Mouse (Mus musculus): ENCODE measurements around the gene Zfp523. TPM values are rescaled to one million over a fixed set of nuclear protein-coding genes. Genes with fewer than 3 reads are reported as not detected.

The Zfp523 gene
- polyA plus RNA-seq, 1 experiment from 2014 or later: 19.2 TPM

- H3K4me3 ChIP-seq (ENCODE audit: control insufficient read depth in 1 of 2, insufficient read depth in 1 of 2, low read depth in 1 of 2, low read length in 2 of 2): no peak overlapping the region
- H3K27me3 ChIP-seq (ENCODE audit: control insufficient read depth, insufficient read depth, low read length): no peaks in the 10 kb centered on the region
- peaks cover 24% of the 10 kb centered on the region; the same call in 1 of the 2 replicates for H3K36me3 ChIP-seq (ENCODE audit: control insufficient read depth, insufficient read depth, low read length)
- H3K9ac ChIP-seq (ENCODE audit: low read length): no peak overlapping the region
- H3K4me1 ChIP-seq (ENCODE audit: control insufficient read depth in 2 of 2, insufficient read depth in 2 of 2, low read length in 2 of 2): peaks cover 3 to 12% of the 10 kb centered on the region in 2 experiments; a peak in 3 of 4 replicates
- no peaks in the 10 kb centered on the region for H3K9me3 ChIP-seq (ENCODE audit: control insufficient read depth, low read length)
- H3K4me2 ChIP-seq (ENCODE audit: low read length): no peak overlapping the region
- no peak for ATAC-seq (ENCODE audit: insufficient number of reproducible peaks, insufficient read depth, low FRiP score, low read depth)
- no peak overlapping the region for H3K27ac ChIP-seq (replicated peaks in 1 of 2; ENCODE audit: control insufficient read depth in 1 of 2, insufficient read depth in 1 of 2, low read depth in 2 of 2, low read length in 2 of 2)
- WGBS: 88% methylated on average over 4 of the region's 4 CpGs
Measured at GRCm38 (mm10) chr17:28236636-28237015, 59.7 kb downstream of the Zfp523 start.

- Histone ChIP-seq H3K4me2 (ENCODE audit: low read length) (no peak overlapping the region), H3K27ac (replicated peaks in 1 of 2; ENCODE audit: control insufficient read depth in 1 of 2, insufficient read depth in 1 of 2, low read depth in 2 of 2, low read length in 2 of 2) (no peak overlapping the region), H3K4me3 (ENCODE audit: control insufficient read depth in 1 of 2, insufficient read depth in 1 of 2, low read depth in 1 of 2, low read length in 2 of 2) (no peak overlapping the region), H3K36me3 (ENCODE audit: control insufficient read depth, insufficient read depth, low read length) (peaks cover 25% of the 10 kb centered on the region; the same call in 1 of the 2 replicates), H3K27me3 (ENCODE audit: control insufficient read depth, insufficient read depth, low read length) (no peaks in the 10 kb centered on the region), H3K9me3 (ENCODE audit: control insufficient read depth, low read length) (no peaks in the 10 kb centered on the region), H3K4me1 (ENCODE audit: control insufficient read depth in 2 of 2, insufficient read depth in 2 of 2, low read length in 2 of 2) (peaks cover 3 to 17% of the 10 kb centered on the region in 2 experiments; a peak in 3 of 4 replicates), H3K9ac (ENCODE audit: low read length) (no peak overlapping the region)
- 84% methylated on average over 5 of the region's 5 CpGs for WGBS
- ATAC-seq (ENCODE audit: insufficient number of reproducible peaks, insufficient read depth, low FRiP score, low read depth): no peak
Measured at GRCm38 (mm10) chr17:28237362-28237761, 60.4 kb downstream of the Zfp523 start.

DNA sequence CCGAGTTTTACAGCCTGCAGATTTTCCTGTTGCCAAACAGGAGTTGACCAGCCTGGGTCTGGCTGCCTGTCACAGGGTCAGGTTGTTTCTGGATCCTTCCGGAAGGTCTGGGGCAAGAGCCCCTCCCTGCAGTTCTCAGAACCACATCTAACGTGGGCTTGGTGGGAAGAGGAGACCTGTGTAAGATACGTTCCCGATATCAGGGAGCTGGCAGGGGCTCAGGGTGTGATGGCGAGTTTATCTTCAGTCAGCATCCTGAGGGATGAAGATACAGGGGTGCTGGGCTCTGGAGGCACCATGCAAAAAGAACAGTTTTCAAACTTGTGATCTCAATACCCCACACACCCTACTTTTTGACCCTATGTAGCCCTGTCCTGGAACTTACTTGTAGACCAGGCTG, 60.9 kb downstream of the Zfp523 start:
- Histone ChIP-seq H3K9ac (ENCODE audit: low read length) (no peak overlapping the region), H3K4me3 (ENCODE audit: control insufficient read depth in 1 of 2, insufficient read depth in 1 of 2, low read depth in 1 of 2, low read length in 2 of 2) (no peak overlapping the region), H3K4me2 (ENCODE audit: low read length) (no peak overlapping the region), H3K9me3 (ENCODE audit: control insufficient read depth, low read length) (no peaks in the 10 kb centered on the region), H3K4me1 (ENCODE audit: control insufficient read depth in 2 of 2, insufficient read depth in 2 of 2, low read length in 2 of 2) (peaks cover 5 to 21% of the 10 kb centered on the region in 2 experiments; a peak in 3 of 4 replicates), H3K27ac (replicated peaks in 1 of 2; ENCODE audit: control insufficient read depth in 1 of 2, insufficient read depth in 1 of 2, low read depth in 2 of 2, low read length in 2 of 2) (no peak overlapping the region), H3K36me3 (ENCODE audit: control insufficient read depth, insufficient read depth, low read length) (peaks cover 25% of the 10 kb centered on the region; the same call in 1 of the 2 replicates), H3K27me3 (ENCODE audit: control insufficient read depth, insufficient read depth, low read length) (no peaks in the 10 kb centered on the region)
- 71% methylated on average over 6 of the region's 6 CpGs for WGBS
- ATAC-seq (ENCODE audit: insufficient number of reproducible peaks, insufficient read depth, low FRiP score, low read depth): no peak

- no peaks in the 10 kb centered on the region for H3K27me3 ChIP-seq (ENCODE audit: control insufficient read depth, insufficient read depth, low read length)
- H3K9ac ChIP-seq (ENCODE audit: low read length): no peak overlapping the region
- no peak overlapping the region for H3K27ac ChIP-seq (replicated peaks in 1 of 2; ENCODE audit: control insufficient read depth in 1 of 2, insufficient read depth in 1 of 2, low read depth in 2 of 2, low read length in 2 of 2)
- no peaks in the 10 kb centered on the region for H3K9me3 ChIP-seq (ENCODE audit: control insufficient read depth, low read length)
- peaks cover 14 to 27% of the 10 kb centered on the region in 2 experiments for H3K4me1 ChIP-seq (ENCODE audit: control insufficient read depth in 2 of 2, insufficient read depth in 2 of 2, low read length in 2 of 2)
- peaks cover 31% of the 10 kb centered on the region; the same call in 1 of the 2 replicates for H3K36me3 ChIP-seq (ENCODE audit: control insufficient read depth, insufficient read depth, low read length)
- WGBS: 90% methylated on average over 5 of the region's 5 CpGs
- ATAC-seq (ENCODE audit: insufficient number of reproducible peaks, insufficient read depth, low FRiP score, low read depth): no peak
- H3K4me3 ChIP-seq (ENCODE audit: control insufficient read depth in 1 of 2, insufficient read depth in 1 of 2, low read depth in 1 of 2, low read length in 2 of 2): no peak overlapping the region
- no peak overlapping the region for H3K4me2 ChIP-seq (ENCODE audit: low read length)
Measured at GRCm38 (mm10) chr17:28240846-28241245, 63.9 kb downstream of the Zfp523 start.

- Histone ChIP-seq H3K9ac (ENCODE audit: low read length) (no peak overlapping the region; the same call in 1 of the 2 replicates), H3K4me3 (ENCODE audit: control insufficient read depth in 1 of 2, insufficient read depth in 1 of 2, low read depth in 1 of 2, low read length in 2 of 2) (no peak overlapping the region), H3K27ac (replicated peaks in 1 of 2; ENCODE audit: control insufficient read depth in 1 of 2, insufficient read depth in 1 of 2, low read depth in 2 of 2, low read length in 2 of 2) (no peak overlapping the region; a peak in 1 of 4 replicates), H3K9me3 (ENCODE audit: control insufficient read depth, low read length) (no peaks in the 10 kb centered on the region), H3K4me2 (ENCODE audit: low read length) (no peak overlapping the region), H3K4me1 (ENCODE audit: control insufficient read depth in 2 of 2, insufficient read depth in 2 of 2, low read length in 2 of 2) (peaks cover 15 to 31% of the 10 kb centered on the region in 2 experiments), H3K27me3 (ENCODE audit: control insufficient read depth, insufficient read depth, low read length) (no peaks in the 10 kb centered on the region), H3K36me3 (ENCODE audit: control insufficient read depth, insufficient read depth, low read length) (peaks cover 26% of the 10 kb centered on the region; the same call in 1 of the 2 replicates)
- WGBS: 68% methylated on average over 6 of the region's 6 CpGs
- no peak for ATAC-seq (ENCODE audit: insufficient number of reproducible peaks, insufficient read depth, low FRiP score, low read depth)
Measured at GRCm38 (mm10) chr17:28242296-28242695, 65.4 kb downstream of the Zfp523 start.

DNA sequence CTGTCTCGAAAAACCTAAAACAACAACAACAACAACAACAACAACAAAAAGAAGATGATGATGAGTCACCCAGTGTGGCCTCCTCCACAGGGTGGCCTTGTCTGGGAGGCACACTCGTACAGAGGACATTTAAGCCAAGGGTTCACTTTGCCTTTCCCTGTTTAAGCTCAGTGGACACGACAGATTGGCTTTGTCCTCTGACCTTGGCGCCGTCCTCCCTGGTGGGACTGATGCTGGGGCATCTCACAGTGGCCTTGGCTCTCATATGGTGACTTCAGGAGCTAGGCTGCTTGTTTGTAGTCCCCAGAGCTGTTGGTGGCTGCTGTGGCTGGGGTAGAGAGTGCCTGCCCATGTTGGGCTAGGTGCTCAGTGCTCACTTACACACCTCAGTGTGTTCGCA, 67.3 kb downstream of the Zfp523 start:
- Histone ChIP-seq H3K4me1 (ENCODE audit: control insufficient read depth in 2 of 2, insufficient read depth in 2 of 2, low read length in 2 of 2) (peaks cover 21 to 37% of the 10 kb centered on the region in 2 experiments), H3K27ac (replicated peaks in 1 of 2; ENCODE audit: control insufficient read depth in 1 of 2, insufficient read depth in 1 of 2, low read depth in 2 of 2, low read length in 2 of 2) (0 out of 4 replicates have a peak overlapping the region, but pooled peaks of 1 of the 2 experiments have one; percentile 9), H3K36me3 (ENCODE audit: control insufficient read depth, insufficient read depth, low read length) (peaks cover 23% of the 10 kb centered on the region; the same call in 1 of the 2 replicates), H3K4me3 (ENCODE audit: control insufficient read depth in 1 of 2, insufficient read depth in 1 of 2, low read depth in 1 of 2, low read length in 2 of 2) (no peak overlapping the region), H3K9me3 (ENCODE audit: control insufficient read depth, low read length) (no peaks in the 10 kb centered on the region), H3K9ac (ENCODE audit: low read length) (peak overlapping the region; percentile 34; the same call in 1 of the 2 replicates), H3K27me3 (ENCODE audit: control insufficient read depth, insufficient read depth, low read length) (no peaks in the 10 kb centered on the region), H3K4me2 (ENCODE audit: low read length) (no peak overlapping the region)
- ATAC-seq (ENCODE audit: insufficient number of reproducible peaks, insufficient read depth, low FRiP score, low read depth): no peak
- WGBS: 69% methylated on average over 6 of the region's 6 CpGs

DNA sequence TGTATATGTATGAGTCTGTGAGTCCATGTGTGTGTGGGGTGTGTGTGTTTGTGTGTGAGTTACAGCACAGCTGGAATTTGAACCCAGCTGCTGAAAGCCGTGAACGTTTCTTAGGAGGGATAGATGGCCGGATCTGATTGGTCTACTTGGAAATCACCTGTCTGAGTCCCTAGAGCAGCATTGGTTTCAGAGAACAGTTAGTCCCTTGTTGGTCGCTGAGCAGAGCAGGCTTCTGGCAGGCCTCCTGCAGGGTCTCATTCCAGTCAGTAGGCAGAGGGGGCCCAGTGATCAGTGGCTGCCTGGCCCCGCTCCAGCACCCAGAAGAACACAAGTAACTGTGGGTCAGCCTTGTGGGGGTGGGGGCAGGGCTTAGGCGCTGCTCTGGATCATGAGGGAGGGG, 67.8 kb downstream of the Zfp523 start:
- peaks cover 18% of the 10 kb centered on the region; the same call in 1 of the 2 replicates for H3K36me3 ChIP-seq (ENCODE audit: control insufficient read depth, insufficient read depth, low read length)
- H3K27me3 ChIP-seq (ENCODE audit: control insufficient read depth, insufficient read depth, low read length): no peaks in the 10 kb centered on the region
- no peak overlapping the region for H3K27ac ChIP-seq (replicated peaks in 1 of 2; ENCODE audit: control insufficient read depth in 1 of 2, insufficient read depth in 1 of 2, low read depth in 2 of 2, low read length in 2 of 2)
- ATAC-seq (ENCODE audit: insufficient number of reproducible peaks, insufficient read depth, low FRiP score, low read depth): peak; percentile 42; the same call in 1 of the 2 replicates
- 21% methylated on average over 6 of the region's 6 CpGs for whole genome bisulfite sequencing
- peak overlapping the region; percentile 34; the same call in 1 of the 2 replicates for H3K9ac ChIP-seq (ENCODE audit: low read length)
- peaks cover 21 to 37% of the 10 kb centered on the region in 2 experiments for H3K4me1 ChIP-seq (ENCODE audit: control insufficient read depth in 2 of 2, insufficient read depth in 2 of 2, low read length in 2 of 2)
- no peaks in the 10 kb centered on the region for H3K9me3 ChIP-seq (ENCODE audit: control insufficient read depth, low read length)
- no peak overlapping the region for H3K4me3 ChIP-seq (ENCODE audit: control insufficient read depth in 1 of 2, insufficient read depth in 1 of 2, low read depth in 1 of 2, low read length in 2 of 2)
- no peak overlapping the region for H3K4me2 ChIP-seq (ENCODE audit: low read length)

GRCm38 (mm10) chr17:28246640-28247039, 69.7 kb downstream of the Zfp523 start:
- WGBS: 81% methylated on average over 11 of the region's 11 CpGs
- Histone ChIP-seq H3K4me1 (ENCODE audit: control insufficient read depth in 2 of 2, insufficient read depth in 2 of 2, low read length in 2 of 2) (peaks cover 21 to 38% of the 10 kb centered on the region in 2 experiments), H3K9me3 (ENCODE audit: control insufficient read depth, low read length) (no peaks in the 10 kb centered on the region), H3K27ac (replicated peaks in 1 of 2; ENCODE audit: control insufficient read depth in 1 of 2, insufficient read depth in 1 of 2, low read depth in 2 of 2, low read length in 2 of 2) (no peak overlapping the region), H3K36me3 (ENCODE audit: control insufficient read depth, insufficient read depth, low read length) (peaks cover 7% of the 10 kb centered on the region; the same call in 1 of the 2 replicates), H3K4me3 (ENCODE audit: control insufficient read depth in 1 of 2, insufficient read depth in 1 of 2, low read depth in 1 of 2, low read length in 2 of 2) (no peak overlapping the region), H3K4me2 (ENCODE audit: low read length) (no peak overlapping the region), H3K27me3 (ENCODE audit: control insufficient read depth, insufficient read depth, low read length) (no peaks in the 10 kb centered on the region), H3K9ac (ENCODE audit: low read length) (no peak overlapping the region; the same call in 1 of the 2 replicates)
- no peak for ATAC-seq (ENCODE audit: insufficient number of reproducible peaks, insufficient read depth, low FRiP score, low read depth)
